Mouse (Mus musculus): ENCODE data around the gene Rsrc2.

DNA sequence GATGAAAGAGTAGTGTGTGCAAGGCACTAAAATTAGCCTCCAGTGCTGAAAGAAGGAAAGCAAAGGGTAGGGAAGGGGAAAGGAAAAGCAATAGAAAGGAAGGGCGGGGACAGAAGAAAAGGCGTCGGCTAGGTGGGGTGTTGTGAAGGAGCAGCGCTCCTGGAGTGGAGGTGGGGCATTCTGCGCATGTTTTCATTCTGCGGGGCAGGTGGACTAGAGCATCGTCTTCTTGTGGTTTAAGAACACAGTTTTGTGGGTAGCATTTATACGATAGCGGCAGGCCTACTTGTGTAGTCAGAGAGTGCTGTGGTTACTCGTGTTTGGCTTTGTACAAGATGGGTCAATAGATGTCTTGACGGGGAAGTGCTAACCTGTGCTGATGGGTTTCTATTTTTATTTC is 16.3 kb upstream of the Rsrc2 start:
- TF ChIP-seq POLR2A (IDR thresholded peaks at IDR 0.05; ENCODE audit: low read depth, low read length) (no peak), CTCF (IDR thresholded peaks at IDR 0.05; ENCODE audit: extremely low read depth, insufficient read length, insufficient replicate concordance, low read depth, low read length) (no peak)
